Mouse (Mus musculus): ENCODE data around the gene Sim2. TPM values are rescaled to one million over a fixed set of nuclear protein-coding genes. Genes with fewer than 3 reads are reported as not detected.

Gene Sim2
- polyA plus RNA-seq, 1 experiment from 2014 or later = not detected

DNA sequence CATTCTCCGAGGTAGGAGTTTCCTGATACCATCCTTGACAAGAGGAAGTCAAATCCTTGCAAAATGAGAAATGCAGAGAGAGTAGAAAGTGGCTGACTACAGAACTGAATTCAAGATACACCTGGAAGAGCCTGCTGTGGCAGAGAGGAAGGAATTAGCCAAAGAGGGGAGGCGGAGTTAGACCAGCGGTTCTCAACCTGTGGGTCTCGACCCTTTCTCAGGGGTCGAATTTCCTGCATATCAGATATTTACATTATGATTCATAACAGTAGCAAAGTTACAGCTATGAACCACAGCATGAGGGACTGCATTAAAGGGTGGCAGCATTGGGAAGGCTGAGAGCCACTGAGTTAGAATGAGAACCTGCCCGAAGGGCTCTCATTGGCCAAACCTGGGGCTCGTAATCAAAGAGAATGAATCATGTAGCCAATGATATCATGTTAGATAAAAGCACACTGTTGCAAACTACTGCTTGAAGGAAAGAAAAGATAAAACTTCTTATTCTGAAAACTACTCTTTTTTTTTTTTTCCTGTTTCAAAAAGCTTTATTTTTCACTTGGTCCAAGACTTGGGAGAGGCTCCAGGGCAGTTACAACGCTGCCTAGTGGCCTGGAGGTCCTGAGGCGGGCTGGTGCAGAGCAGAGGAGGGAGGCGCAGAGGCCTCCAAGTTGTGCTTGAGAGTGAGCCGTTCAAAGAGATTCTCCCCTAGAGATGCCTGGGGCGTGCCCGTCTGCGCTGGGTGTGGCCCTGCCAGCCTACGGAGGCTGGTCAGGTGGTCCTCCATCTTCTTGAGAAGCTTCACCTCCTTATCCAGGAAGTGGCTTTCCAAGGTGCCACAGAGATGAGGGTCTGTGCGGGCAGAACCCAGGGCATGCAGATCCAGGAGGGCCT lies 84.2 kb downstream of the Sim2 start:
- WGBS = 74% methylated on average over 16 of the region's 16 CpGs
- H3K9ac ChIP-seq (replicated peaks; ENCODE audit: low read depth) = no peak overlapping the region
- TF ChIP-seq EP300 (IDR thresholded peaks at IDR 0.05) = no peak
- TF ChIP-seq CTCF (IDR thresholded peaks at IDR 0.05) = no peak
- no peaks in the 10 kb centered on the region for H3K9me3 ChIP-seq (ENCODE audit: low read length)
- no peaks in the 10 kb centered on the region for H3K36me3 ChIP-seq (ENCODE audit: insufficient read depth, low read length)
- H3K4me1 ChIP-seq (ENCODE audit: insufficient read depth, low read depth, low read length) = no peaks in the 10 kb centered on the region
- no peak overlapping the region for H3K4me2 ChIP-seq (replicated peaks; ENCODE audit: low read depth, low read length)
- no peak for DNase-seq (ENCODE audit: low spot score)
- no peaks in the 10 kb centered on the region for H3K27me3 ChIP-seq (replicated peaks; ENCODE audit: insufficient read depth, low read length)
- ATAC-seq = no peak
- no peak overlapping the region for H3K4me3 ChIP-seq (ENCODE audit: low read depth, low read length)
- H3K27ac ChIP-seq (ENCODE audit: low read length) = no peak overlapping the region

DNA sequence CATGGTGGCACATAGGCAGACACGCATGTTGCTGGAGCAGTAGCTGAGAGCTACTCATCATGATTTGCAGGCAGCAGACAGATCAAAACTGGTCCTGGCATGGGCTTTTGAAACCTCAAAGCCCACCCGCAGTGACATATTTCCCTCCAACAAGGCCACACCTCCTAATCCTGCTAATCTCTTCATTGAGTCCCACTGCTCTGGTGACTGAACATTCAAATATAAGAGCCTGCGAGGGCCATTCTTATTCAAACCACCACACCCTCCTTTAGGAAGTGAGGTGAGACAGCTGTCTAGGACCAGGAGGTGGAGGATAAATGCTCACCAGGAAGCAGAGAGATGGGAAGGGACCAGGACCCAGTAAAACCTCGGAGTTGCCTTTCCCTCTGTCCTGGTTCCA lies 85.5 kb downstream of the Sim2 start:
- H3K27me3 ChIP-seq (replicated peaks; ENCODE audit: insufficient read depth, low read length) = no peaks in the 10 kb centered on the region
- WGBS = 75% methylated on average over 4 of the region's 4 CpGs
- H3K27ac ChIP-seq (ENCODE audit: low read length) = no peak overlapping the region
- H3K36me3 ChIP-seq (ENCODE audit: insufficient read depth, low read length) = no peaks in the 10 kb centered on the region
- no peaks in the 10 kb centered on the region for H3K9me3 ChIP-seq (ENCODE audit: low read length)
- ATAC-seq (no peak), DNase-seq (ENCODE audit: low spot score) (no peak)
- H3K4me1 ChIP-seq (ENCODE audit: insufficient read depth, low read depth, low read length) = no peaks in the 10 kb centered on the region
- H3K4me3 ChIP-seq (ENCODE audit: low read depth, low read length) = no peak overlapping the region
- H3K4me2 ChIP-seq (replicated peaks; ENCODE audit: low read depth, low read length) = no peak overlapping the region
- TF ChIP-seq EP300 (IDR thresholded peaks at IDR 0.05) (no peak), CTCF (IDR thresholded peaks at IDR 0.05) (no peak)
- no peak overlapping the region for H3K9ac ChIP-seq (replicated peaks; ENCODE audit: low read depth)

DNA sequence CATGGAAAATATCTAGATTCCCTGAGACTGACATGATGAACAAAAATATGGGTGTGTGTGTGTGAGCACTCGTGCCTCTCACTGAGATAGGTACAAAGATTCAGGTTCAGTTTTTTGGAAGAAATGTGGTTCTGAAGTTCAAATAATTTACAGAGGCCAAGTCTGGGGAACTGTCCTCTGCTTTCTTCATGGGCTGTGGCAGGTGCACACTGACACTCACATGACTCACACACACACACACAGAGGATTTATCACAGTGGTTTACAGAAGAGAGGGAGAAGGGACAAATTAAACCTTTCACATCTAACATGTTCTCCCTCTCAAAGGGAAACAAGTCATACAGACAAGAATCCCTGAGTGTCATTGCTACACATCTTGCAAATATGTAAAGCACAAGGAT lies 88.6 kb downstream of the Sim2 start:
- DNase-seq (ENCODE audit: low spot score) (no peak), ATAC-seq (no peak)
- H3K9me3 ChIP-seq (ENCODE audit: low read length) = no peaks in the 10 kb centered on the region
- H3K4me2 ChIP-seq (replicated peaks; ENCODE audit: low read depth, low read length) = no peak overlapping the region
- H3K9ac ChIP-seq (replicated peaks; ENCODE audit: low read depth) = no peak overlapping the region
- no peaks in the 10 kb centered on the region for H3K27me3 ChIP-seq (replicated peaks; ENCODE audit: insufficient read depth, low read length)
- no peak overlapping the region for H3K27ac ChIP-seq (ENCODE audit: low read length)
- WGBS = 75% methylated on average over 1 of the region's 1 CpGs
- TF ChIP-seq EP300 (IDR thresholded peaks at IDR 0.05) = no peak
- no peaks in the 10 kb centered on the region for H3K36me3 ChIP-seq (ENCODE audit: insufficient read depth, low read length)
- H3K4me3 ChIP-seq (ENCODE audit: low read depth, low read length) = no peak overlapping the region
- no peaks in the 10 kb centered on the region for H3K4me1 ChIP-seq (ENCODE audit: insufficient read depth, low read depth, low read length)

DNA sequence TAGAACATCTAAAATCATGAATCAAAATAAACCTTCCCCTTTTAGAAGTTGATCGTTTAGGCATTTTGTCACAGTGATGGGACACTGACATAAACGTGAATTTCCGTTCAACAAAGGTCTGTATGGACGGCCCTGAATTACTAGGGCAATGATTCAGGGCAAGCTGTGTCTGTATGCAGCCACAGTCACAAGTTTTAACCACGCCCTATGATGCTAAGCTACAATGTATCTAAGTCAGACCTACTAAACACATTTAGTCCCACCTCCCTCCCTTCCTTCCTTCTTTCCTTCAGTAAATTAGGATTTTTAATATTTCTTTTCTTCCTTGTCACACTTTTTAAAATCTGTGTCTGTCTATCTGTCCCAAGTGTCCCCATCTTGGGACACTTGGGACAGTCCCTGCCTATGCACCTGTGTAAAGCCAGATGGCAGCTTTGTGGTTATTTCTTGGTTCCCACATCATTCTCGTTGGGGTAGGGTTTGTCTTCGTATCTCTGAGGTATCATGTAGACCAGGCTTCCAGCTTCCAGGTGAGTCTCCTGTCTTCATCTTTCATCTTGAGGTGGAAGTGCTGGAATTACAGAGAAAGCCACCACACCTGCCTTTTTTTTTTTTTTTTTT lies 90.7 kb downstream of the Sim2 start:
- Histone ChIP-seq H3K36me3 (ENCODE audit: insufficient read depth, low read length) (no peaks in the 10 kb centered on the region), H3K4me2 (replicated peaks; ENCODE audit: low read depth, low read length) (no peak overlapping the region), H3K27ac (ENCODE audit: low read length) (no peak overlapping the region), H3K4me1 (ENCODE audit: insufficient read depth, low read depth, low read length) (no peaks in the 10 kb centered on the region), H3K9me3 (ENCODE audit: low read length) (no peaks in the 10 kb centered on the region), H3K4me3 (ENCODE audit: low read depth, low read length) (no peak overlapping the region), H3K9ac (replicated peaks; ENCODE audit: low read depth) (no peak overlapping the region), H3K27me3 (replicated peaks; ENCODE audit: insufficient read depth, low read length) (no peaks in the 10 kb centered on the region)
- TF ChIP-seq EP300 (IDR thresholded peaks at IDR 0.05) (no peak), CTCF (IDR thresholded peaks at IDR 0.05) (no peak)
- ATAC-seq = no peak
- 75% methylated on average over 7 of the region's 7 CpGs for WGBS
- DNase-seq (ENCODE audit: low spot score) = no peak

Small RNA genes lying within 50 kb of the gene (microRNA-seq; reads per million reads assigned to microRNA genes)
- gene Gm23062 = not detected

Other genes with a start within 250 kb of the Sim2 start
- 9.6 and 10.2 TPM in 2 replicates for gene Chaf1b, start 201.0 kb upstream of the Sim2 start, polyA plus RNA-seq (2015; fragmentation: Nextera tagmentation; extraction: Ambion mirVana)
- gene Cldn14, start 76.1 kb upstream of the Sim2 start, polyA plus RNA-seq (2015; fragmentation: Nextera tagmentation; extraction: Ambion mirVana) = not detected in 2 replicates
- gene Hlcs, start 228.6 kb downstream of the Sim2 start, polyA plus RNA-seq (2015; fragmentation: Nextera tagmentation; extraction: Ambion mirVana) = 4.6 and 5.0 TPM in 2 replicates
- gene Ripply3, start 243.5 kb downstream of the Sim2 start, polyA plus RNA-seq (2015; fragmentation: Nextera tagmentation; extraction: Ambion mirVana) = 73.9 and 89.3 TPM in 2 replicates